Mouse (Mus musculus) ES-E14 (cell line): ENCODE results near the gene Manba. TPM values are rescaled to one million over a fixed set of nuclear protein-coding genes. Genes with fewer than 3 reads are reported as not detected.
"Not testable (repeated sequence)": the region's sequence is repeated elsewhere in the genome, so short reads cannot be mapped to it uniquely, and the experiment has no call there.

ENCODE experiments used
- DNase-seq: peaks from one replicate; pipeline ENCODE4 v3.0.0-alpha.2; 2013; ENCODE audit warnings: low read depth, low spot score
- H3K27ac ChIP-seq: 2 replicates; pipeline ENCODE4 v1.5.1; 2012; ENCODE audit warnings: low read depth, mild to moderate bottlenecking, low read length, moderate library complexity, mixed read lengths; ENCODE audit not compliant: poor library complexity, insufficient read depth, severe bottlenecking
- H3K36me3 ChIP-seq: 2 replicates; pipeline ENCODE4 v1.6.1; 2012; ENCODE audit warnings: mild to moderate bottlenecking, low read length, moderate library complexity, mixed read lengths; ENCODE audit not compliant: control insufficient read depth, poor library complexity, insufficient read depth, severe bottlenecking
- H3K4me1 ChIP-seq, 2 experiments: fragments of 150-350 bp in 1 of 2; sonication (generic) in 1 of 2; 2 replicates each; pipeline ENCODE4 v1.6.1; 2012; ENCODE audit warnings: low read length in 2 of 2, mild to moderate bottlenecking in 1 of 2, mixed read lengths in 1 of 2; ENCODE audit not compliant: control insufficient read depth in 2 of 2, insufficient read depth in 2 of 2, poor library complexity in 1 of 2
- H3K4me3 ChIP-seq, 2 experiments: fragments of 150-350 bp in 1 of 2; sonication (generic) in 1 of 2; 2 replicates each; pipeline ENCODE4 v1.5.1; 2012; ENCODE audit warnings: low read length in 2 of 2, low read depth in 1 of 2, mild to moderate bottlenecking in 1 of 2, mixed read lengths in 1 of 2; ENCODE audit not compliant: insufficient read depth in 1 of 2, poor library complexity in 1 of 2, severe bottlenecking in 1 of 2
- H3K9ac ChIP-seq: 2 replicates; pipeline ENCODE4 v1.6.1; 2012; ENCODE audit warnings: low read depth, mild to moderate bottlenecking, low read length, mixed read lengths; ENCODE audit not compliant: poor library complexity, insufficient read depth, severe bottlenecking
- H3K9me3 ChIP-seq: fragments of 150-350 bp; sonication (generic); 2 replicates; pipeline ENCODE4 v1.6.1; 2012; ENCODE audit warnings: low read depth, mild to moderate bottlenecking, low read length; ENCODE audit not compliant: control insufficient read depth, insufficient read depth
- CHD2 ChIP-seq: IDR thresholded peaks from 2 replicates; pipeline ENCODE4 v1.6.1; 2014; ENCODE audit warnings: mild to moderate bottlenecking, low read depth, low read length, inconsistent platforms
- HCFC1 ChIP-seq: IDR thresholded peaks from 2 replicates; pipeline ENCODE4 v1.6.1; 2012; ENCODE audit warnings: low read length, inconsistent platforms, borderline replicate concordance; ENCODE audit not compliant: insufficient read depth
- MAFK ChIP-seq: IDR thresholded peaks from 2 replicates; pipeline ENCODE4 v1.6.1; 2014; ENCODE audit warnings: mild to moderate bottlenecking, low read depth, low read length, inconsistent platforms; ENCODE audit not compliant: insufficient read depth
- ZC3H11A ChIP-seq: IDR thresholded peaks from 2 replicates; pipeline ENCODE4 v1.6.1; 2012; ENCODE audit warnings: low read depth, mild to moderate bottlenecking, inconsistent platforms, low read length, borderline replicate concordance
- ZNF384 ChIP-seq: IDR thresholded peaks from 2 replicates; pipeline ENCODE4 v1.6.1; 2012; ENCODE audit warnings: low read depth, low read length, inconsistent platforms
- in situ Hi-C, 2 experiments: fragments of 600-800 bp; cut with MboI; formaldehyde crosslinking; loops; one replicate each; pipeline ENCODE4 v1.15.1; 2025; ENCODE audit warnings: low sequenced_read_pairs in 2 of 2, inconsistent platforms in 1 of 2; ENCODE audit not compliant: unreplicated experiment in 2 of 2
- total RNA-seq: library from RNA; depleted of rRNA; stranded (reverse); fragments of 300-350 nt; gene quantifications from 2 replicates; pipeline ENCODE4 v1.2.3, GENCODE M21; 2012

Gene Manba
- total RNA-seq, 1 experiment = 75.2 TPM

DNA sequence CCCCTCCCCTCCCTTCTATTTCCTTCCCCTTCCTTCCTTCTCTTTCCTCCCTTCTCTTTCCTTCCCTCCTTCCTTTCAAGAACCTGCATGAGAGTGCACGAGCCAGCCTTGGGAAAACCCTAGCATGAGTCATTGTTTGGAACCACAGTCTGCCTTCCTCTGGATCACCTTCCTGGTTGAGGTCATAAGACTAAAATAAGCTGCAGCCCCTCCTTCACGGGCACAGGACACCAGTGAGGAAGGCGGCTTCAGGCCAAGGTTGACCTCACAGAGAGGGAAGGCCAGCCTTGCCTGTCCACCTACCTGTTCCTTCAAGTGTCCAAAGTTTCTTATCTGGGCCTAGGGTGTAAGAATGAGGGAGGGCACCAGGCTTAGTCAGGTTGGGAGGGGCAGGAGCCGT is 36.6 kb downstream of the Manba start:
- Histone ChIP-seq H3K4me1 (peaks cover 9 to 10% of the 10 kb centered on the region in 2 experiments; a peak in 2 of 4 replicates), H3K9ac (peak overlapping the region; percentile 60), H3K9me3 (no peaks in the 10 kb centered on the region), H3K4me3 (peak overlapping the region; percentile 18 to 48; a peak in 3 of 4 replicates), H3K36me3 (no peaks in the 10 kb centered on the region), H3K27ac (peak overlapping the region; percentile 32)
- no peak for TF ChIP-seq CHD2
- TF ChIP-seq HCFC1 = no peak
- TF ChIP-seq MAFK = no peak
- TF ChIP-seq ZNF384 = no peak
- no peak for TF ChIP-seq ZC3H11A
- in situ Hi-C loops = no loop called here
- no peak for DNase-seq

DNA sequence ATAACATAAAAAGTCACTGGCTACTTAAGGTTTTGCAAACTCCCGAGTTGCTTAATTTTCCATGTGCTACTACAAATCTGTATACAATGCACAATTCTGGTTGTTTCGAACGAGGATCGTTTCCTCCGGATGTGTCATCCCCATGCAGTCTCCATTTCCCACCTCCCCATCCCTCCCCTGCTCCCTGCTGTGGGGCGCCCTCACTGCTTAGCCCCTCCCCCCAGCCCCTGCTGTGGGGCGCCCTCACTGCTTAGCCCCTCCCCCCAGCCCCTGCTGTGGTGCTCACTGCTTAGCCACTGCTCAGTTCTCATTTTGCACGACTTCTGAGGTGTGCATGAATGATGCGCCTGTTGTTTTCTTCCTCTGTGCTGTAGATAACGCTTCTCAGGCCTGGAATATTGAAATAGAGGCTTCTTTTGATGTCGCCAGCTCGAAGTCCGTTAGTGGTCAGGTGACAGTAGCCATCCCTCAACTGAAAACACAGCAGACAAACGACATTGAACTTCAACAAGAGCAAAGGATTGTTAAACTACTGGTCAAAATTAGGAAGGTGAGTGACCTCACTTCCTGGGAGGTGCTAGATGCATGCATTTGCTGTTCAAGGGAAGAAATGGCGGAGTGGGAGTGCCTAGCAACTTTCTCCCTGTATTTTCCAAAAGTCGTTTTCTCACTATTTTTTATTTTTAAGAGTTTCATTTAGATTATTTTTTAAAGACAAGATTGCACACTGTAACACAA is 37.4 kb downstream of the Manba start:
- no peaks in the 10 kb centered on the region for H3K9me3 ChIP-seq
- no peaks in the 10 kb centered on the region for H3K36me3 ChIP-seq
- peak overlapping the region; percentile 28; the same call in 1 of the 2 replicates for H3K27ac ChIP-seq
- peaks cover 9 to 10% of the 10 kb centered on the region in 2 experiments; a peak in 3 of 4 replicates for H3K4me1 ChIP-seq
- H3K9ac ChIP-seq = no peak overlapping the region
- DNase-seq = no peak
- in situ Hi-C loops = no loop called here
- H3K4me3 ChIP-seq = peak overlapping the region; percentile 18 to 48
- no peak for TF ChIP-seq CHD2
- no peak for TF ChIP-seq ZC3H11A
- no peak for TF ChIP-seq MAFK
- no peak for TF ChIP-seq ZNF384
- TF ChIP-seq HCFC1 = no peak

DNA sequence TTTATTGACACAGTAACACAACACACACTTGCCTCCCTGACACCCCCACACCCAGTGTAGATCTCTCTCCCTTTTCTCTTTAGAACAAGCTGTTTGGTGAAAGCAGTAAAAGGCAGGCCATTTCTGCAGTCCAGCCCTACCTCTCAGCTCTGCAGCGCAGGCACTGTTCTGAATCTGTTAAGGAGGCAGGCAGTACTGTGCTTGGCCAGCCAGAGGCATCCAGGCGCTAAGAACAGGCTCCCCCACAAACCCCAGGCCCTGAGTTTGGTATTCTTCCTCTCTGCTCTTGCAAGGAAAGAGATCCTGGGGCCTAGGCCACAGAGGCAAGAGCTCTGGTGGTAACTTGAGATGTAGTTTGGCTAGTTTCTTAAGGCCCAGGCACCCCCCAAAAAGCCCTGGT is 39.5 kb downstream of the Manba start:
- H3K4me3 ChIP-seq, DNase-seq, H3K9me3 ChIP-seq, H3K27ac ChIP-seq, in situ Hi-C loops, H3K4me1 ChIP-seq, H3K36me3 ChIP-seq, H3K9ac ChIP-seq: not testable (repeated sequence)

DNA sequence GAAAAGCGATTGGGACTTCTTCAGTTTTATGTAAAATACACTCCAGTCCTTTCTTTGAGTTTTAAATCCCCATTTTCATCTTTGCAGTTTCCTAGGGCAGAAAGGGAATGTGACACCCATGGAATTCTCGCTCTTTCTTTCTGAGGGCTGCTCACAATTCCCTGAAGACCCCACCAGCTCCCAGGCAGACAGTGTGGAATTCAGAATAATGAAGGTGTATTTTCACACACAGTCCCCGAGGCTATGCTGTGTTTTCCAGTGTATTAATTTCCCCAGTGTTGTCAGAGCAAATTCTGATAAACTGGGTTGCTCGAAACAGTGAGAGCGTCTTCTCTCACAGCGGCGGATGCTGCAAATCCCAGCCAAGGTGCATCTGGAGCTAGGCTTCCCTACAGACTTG is 44.3 kb downstream of the Manba start:
- Histone ChIP-seq H3K27ac (no peak overlapping the region), H3K9ac (no peak overlapping the region), H3K4me3 (no peak overlapping the region), H3K9me3 (no peaks in the 10 kb centered on the region), H3K4me1 (peaks cover 6 to 11% of the 10 kb centered on the region in 2 experiments), H3K36me3 (peaks cover 3% of the 10 kb centered on the region; the same call in 1 of the 2 replicates)
- no peak for TF ChIP-seq HCFC1
- TF ChIP-seq CHD2 = no peak
- no peak for TF ChIP-seq ZNF384
- no peak for TF ChIP-seq ZC3H11A
- in situ Hi-C loops = no loop called here
- no peak for DNase-seq

DNA sequence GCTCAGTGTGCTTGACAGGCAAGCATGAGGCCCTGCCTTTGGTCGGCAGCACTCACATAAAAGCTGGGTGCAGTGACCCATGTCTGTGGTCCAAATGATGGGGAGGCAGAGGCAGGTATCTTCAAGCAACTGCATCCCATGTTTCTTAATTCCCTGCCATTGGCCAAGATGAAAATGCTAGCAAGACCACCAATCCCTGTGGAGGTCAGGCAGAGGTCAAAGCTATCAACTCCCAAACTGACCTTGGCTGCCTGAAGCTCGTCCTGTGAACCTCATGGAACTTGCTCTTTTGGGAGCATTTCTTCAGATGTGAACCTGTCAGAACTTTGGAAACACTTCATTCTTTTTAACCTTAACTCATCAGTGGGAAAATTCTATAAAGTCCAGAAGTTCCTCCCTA is 46.4 kb downstream of the Manba start:
- peaks cover 3% of the 10 kb centered on the region; the same call in 1 of the 2 replicates for H3K36me3 ChIP-seq
- H3K27ac ChIP-seq = no peak overlapping the region; the same call in 1 of the 2 replicates
- in situ Hi-C loops = no loop called here
- DNase-seq = no peak
- H3K9me3 ChIP-seq = no peaks in the 10 kb centered on the region
- no peak for TF ChIP-seq CHD2
- H3K4me3 ChIP-seq = no peak overlapping the region
- peaks cover 6 to 11% of the 10 kb centered on the region in 2 experiments for H3K4me1 ChIP-seq
- no peak overlapping the region for H3K9ac ChIP-seq
